Mouse (Mus musculus): Measurements from ENCODE around the gene Kantr.
"Not testable (repeated sequence)": the region's sequence is repeated elsewhere in the genome, so short reads cannot be mapped to it uniquely, and the experiment has no call there.

Gene Kantr

GRCm38 (mm10) chrX:152326996-152327688 is at the start of gene Kantr:
TSS of gene Kantr (minus strand) at chrX:152327495.
- peak; percentile 79 for DNase-seq

GRCm38 (mm10) chrX:152368397-152369273 is 41.3 kb upstream of the Kantr start, which contains the start of gene Gpr173:
TSS of gene Gpr173 (minus strand) at chrX:152368704.
- peak; percentile 73 for DNase-seq

- no peak for DNase-seq
These were observed 40.7 kb upstream of the Kantr start for GRCm38 (mm10) chrX:152368054-152368396.

GRCm38 (mm10) chrX:152366418-152366817 is 39.1 kb upstream of the Kantr start:
- DNase-seq: no peak

GRCm38 (mm10) chrX:152352553-152353153 is 25.4 kb upstream of the Kantr start:
- peak; percentile 21 for DNase-seq

GRCm38 (mm10) chrX:152347041-152347440 is 19.7 kb upstream of the Kantr start:
- no peak for DNase-seq

- no peak for DNase-seq
These were observed 19.3 kb upstream of the Kantr start for GRCm38 (mm10) chrX:152346587-152346986.

GRCm38 (mm10) chrX:152342903-152343302 is 15.6 kb upstream of the Kantr start:
- no peak for DNase-seq

GRCm38 (mm10) chrX:152342358-152342901 is 15.1 kb upstream of the Kantr start, which contains the start of gene Tspyl2:
TSS of gene Tspyl2 (minus strand) at chrX:152342425.
- DNase-seq: peak; percentile 94

GRCm38 (mm10) chrX:152341496-152341895 is 14.2 kb upstream of the Kantr start:
- peak; percentile 9 for DNase-seq

GRCm38 (mm10) chrX:152336546-152337332 is 9.4 kb upstream of the Kantr start:
- DNase-seq: peak; percentile 93

GRCm38 (mm10) chrX:152336123-152336522 is 8.8 kb upstream of the Kantr start:
- not testable (repeated sequence) for DNase-seq

- DNase-seq: not testable (repeated sequence)
These were observed 2.1 kb upstream of the Kantr start for GRCm38 (mm10) chrX:152329400-152329799.

GRCm38 (mm10) chrX:152327689-152328052 is 376 bp upstream of the Kantr start:
- no peak for DNase-seq

GRCm38 (mm10) chrX:152323584-152323983 is 3.7 kb downstream of the Kantr start:
- DNase-seq: peak; percentile 13

- no peak for DNase-seq
These were observed 4.5 kb downstream of the Kantr start for GRCm38 (mm10) chrX:152322776-152323175.

GRCm38 (mm10) chrX:152320535-152320934 is 6.8 kb downstream of the Kantr start:
- no peak for DNase-seq

- peak; percentile 19 for DNase-seq
These were observed 19.4 kb downstream of the Kantr start for GRCm38 (mm10) chrX:152307942-152308341.

GRCm38 (mm10) chrX:152307371-152307770 is 19.9 kb downstream of the Kantr start:
- DNase-seq: no peak

- DNase-seq: no peak
These were observed 21.1 kb downstream of the Kantr start for GRCm38 (mm10) chrX:152306224-152306623.

- DNase-seq: not testable (repeated sequence)
These were observed 40.3 kb downstream of the Kantr start for GRCm38 (mm10) chrX:152287026-152287425.

- DNase-seq: no peak
These were observed 42.5 kb downstream of the Kantr start for GRCm38 (mm10) chrX:152284746-152285145.
